Comparison of ENCODE assay signal across 8 mouse cellular contexts in genomic region chr4:137707216-137707990, GRCm38 (mm10). TPM values are rescaled to one million over a fixed set of nuclear protein-coding genes. Genes with fewer than 3 reads are reported as not detected.
DNase-seq lines count a peak whose midpoint lies in the region; ATAC-seq and TF ChIP-seq lines count a peak whose summit lies in the region.

No protein-coding gene starts in this region.

- in situ Hi-C loops in ES-E14 (cut with MboI; ENCODE audit: low sequenced_read_pairs in 2 of 2, unreplicated experiment in 2 of 2): no loop called here

- peaks cover 5 to 17% of the 10 kb centered on the region in 2 experiments; a peak in 2 of 4 replicates for H3K4me1 ChIP-seq in ES-E14 (ENCODE audit: control insufficient read depth in 2 of 2, insufficient read depth in 2 of 2, low read length in 2 of 2, poor library complexity in 1 of 2)
- peaks cover 19% of the 10 kb centered on the region for H3K4me1 ChIP-seq in forebrain, embryonic 16.5 days (replicated peaks; ENCODE audit: control insufficient read depth, insufficient read depth, low read length)

- no peak overlapping the region for H3K27ac ChIP-seq in ES-E14 (ENCODE audit: insufficient read depth, low read depth, low read length, poor library complexity, severe bottlenecking)
- no peak overlapping the region for H3K27ac ChIP-seq in forebrain, embryonic 16.5 days (ENCODE audit: low read length)

- ATAC-seq in forebrain, embryonic 16.5 days: peak; percentile 83
- ATAC-seq in hematopoietic stem cell, adult 5-6 weeks (replicated peaks in 1 of 2; ENCODE audit: insufficient read depth in 1 of 2, low FRiP score in 2 of 2, low TSS enrichment in 1 of 2, low read depth in 1 of 2, poor library complexity in 2 of 2, severe bottlenecking in 2 of 2): peak; percentile 60 to 65
- ATAC-seq in megakaryocyte progenitor cell, adult 5-6 weeks (replicated peaks; ENCODE audit: poor library complexity): peak; percentile 91

- peak overlapping the region; percentile 82 for H3K9ac ChIP-seq in ES-E14 (ENCODE audit: insufficient read depth, low read depth, low read length, poor library complexity, severe bottlenecking)
- H3K9ac ChIP-seq in forebrain, embryonic 16.5 days (replicated peaks; ENCODE audit: low read depth, low read length): peak overlapping the region; percentile 80

- no peak for TF ChIP-seq CTCF in brain, embryonic 14.5 days (IDR thresholded peaks at IDR 0.05; ENCODE audit: borderline replicate concordance, extremely low read depth, insufficient read depth, insufficient read length)

- H3K9me3 ChIP-seq in ES-E14 (ENCODE audit: control insufficient read depth, insufficient read depth, low read depth, low read length): no peaks in the 10 kb centered on the region
- H3K9me3 ChIP-seq in forebrain, embryonic 16.5 days (ENCODE audit: control insufficient read depth, low read length): no peaks in the 10 kb centered on the region

- no peaks in the 10 kb centered on the region for H3K27me3 ChIP-seq in forebrain, embryonic 16.5 days (replicated peaks; ENCODE audit: control insufficient read depth, insufficient read depth, low read length)

- peak overlapping the region; percentile 89 for H3K4me2 ChIP-seq in forebrain, embryonic 16.5 days (ENCODE audit: low read length)

- 3% methylated on average over 51 of the region's 52 CpGs for WGBS in forebrain, embryonic 16.5 days

- peak overlapping the region; percentile 63 to 73 for H3K4me3 ChIP-seq in ES-E14 (ENCODE audit: insufficient read depth in 1 of 2, low read depth in 1 of 2, low read length in 2 of 2, poor library complexity in 1 of 2, severe bottlenecking in 1 of 2)
- H3K4me3 ChIP-seq in forebrain, embryonic 16.5 days (replicated peaks; ENCODE audit: low read length): peak overlapping the region; percentile 59

- TF ChIP-seq POLR2A in brain, embryonic 14.5 days (IDR thresholded peaks at IDR 0.05; ENCODE audit: borderline replicate concordance, extremely low read depth, insufficient read depth, insufficient read length, poor library complexity, severe bottlenecking): peak; percentile 63; the same call in 1 of the 2 replicates

- peak; percentile 77 for DNase-seq in ES-E14 (ENCODE audit: low read depth, low spot score)
- DNase-seq in brain, embryonic 14.5 days (ENCODE audit: low read depth): peak; percentile 93
- peak; percentile 62 to 73 for DNase-seq in layer of hippocampus, postnatal 36 days
- DNase-seq in right cerebral cortex, postnatal 4 days: peak; percentile 83
- DNase-seq in urinary bladder, postnatal 4 days (ENCODE audit: low spot score in 2 of 2): peak; percentile 89 to 91

- no peaks in the 10 kb centered on the region for H3K36me3 ChIP-seq in ES-E14 (ENCODE audit: control insufficient read depth, insufficient read depth, low read length, poor library complexity, severe bottlenecking)
- no peaks in the 10 kb centered on the region for H3K36me3 ChIP-seq in forebrain, embryonic 16.5 days (ENCODE audit: control insufficient read depth, insufficient read depth)

TF ChIP-seq in ES-E14, 5 proteins besides CTCF, POLR2A, EP300 and RAD21:
- TF ChIP-seq ZC3H11A (IDR thresholded peaks at IDR 0.05; ENCODE audit: borderline replicate concordance, low read depth, low read length) (no peak), HCFC1 (IDR thresholded peaks at IDR 0.05; ENCODE audit: borderline replicate concordance, insufficient read depth, low read length) (no peak), ZNF384 (IDR thresholded peaks at IDR 0.05; ENCODE audit: low read depth, low read length) (no peak), CHD2 (IDR thresholded peaks at IDR 0.05; ENCODE audit: low read depth, low read length) (no peak), MAFK (IDR thresholded peaks at IDR 0.05; ENCODE audit: insufficient read depth, low read depth, low read length) (no peak)

RNA-seq across cellular contexts. Expression of gene Rap1gap, which starts 42.9 kb away (rescaled TPM):
- total RNA-seq in ES-E14 (2012; rRNA removed): 13.4 and 28.4 TPM in 2 replicates
- polyA plus RNA-seq in brain, embryonic 14.5 days (2012; rRNA removed): 83.0 and 109 TPM in 2 replicates
- polyA plus RNA-seq in forebrain, embryonic 16.5 days (2015; fragmentation: Nextera tagmentation; extraction: Ambion mirVana): 35.4 and 51.6 TPM in 2 replicates
- total RNA-seq in hematopoietic stem cell, adult 5-6 weeks (2017): 1.8 and 7.0 TPM in 2 replicates
- total RNA-seq in layer of hippocampus, postnatal 36 days (2021): 100 to 1,000 TPM; 273 to 281 TPM
- 1.5 and 1.7 TPM in 2 replicates for total RNA-seq in megakaryocyte progenitor cell, adult 5-6 weeks (2015)
- 0.83 and 0.98 TPM in 2 replicates for total RNA-seq in megakaryocyte progenitor cell, adult 5-6 weeks (2017)
